Mouse (Mus musculus) liver, embryonic 11.5 days (tissue): ENCODE data around the gene Nectin1. TPM values are rescaled to one million over a fixed set of nuclear protein-coding genes. Genes with fewer than 3 reads are reported as not detected.

Source experiments
- ATAC-seq: fragments of 200-750 bp; cut with Nextera tagmentation; replicated peaks from 2 replicates; pipeline ENCODE4 v1.8.0; 2017; ENCODE audit warnings: moderate number of reproducible peaks, mild to moderate bottlenecking, moderate TSS enrichment, moderate library complexity; ENCODE audit not compliant: low FRiP score
- DNase-seq: peaks from one replicate; pipeline ENCODE4 v3.0.0-alpha.2; 2017; ENCODE audit warnings: low spot score
- H3K27ac ChIP-seq: fragments of 300-500 bp; sonication (generic); 2 replicates; pipeline ENCODE4 v1.5.1; 2014; ENCODE audit warnings: mild to moderate bottlenecking, low read depth, low read length, control low read depth
- H3K27me3 ChIP-seq: fragments of 300-500 bp; sonication (generic); replicated peaks from 2 replicates; pipeline ENCODE4 v1.6.1; 2014; ENCODE audit warnings: low read length, mixed read lengths; ENCODE audit not compliant: control insufficient read depth, insufficient read depth
- H3K36me3 ChIP-seq: fragments of 300-500 bp; sonication (generic); 2 replicates; pipeline ENCODE4 v1.6.1; 2014; ENCODE audit warnings: mild to moderate bottlenecking, low read length, moderate library complexity, mixed read lengths; ENCODE audit not compliant: control insufficient read depth, insufficient read depth
- H3K4me1 ChIP-seq: fragments of 300-500 bp; sonication (generic); replicated peaks from 2 replicates; pipeline ENCODE4 v1.6.1; 2014; ENCODE audit warnings: low read length, mixed read lengths; ENCODE audit not compliant: control insufficient read depth, insufficient read depth
- H3K4me2 ChIP-seq: fragments of 300-500 bp; sonication (generic); 2 replicates; pipeline ENCODE4 v1.6.1; 2014; ENCODE audit warnings: mild to moderate bottlenecking, control low read depth, moderate library complexity
- H3K4me3 ChIP-seq: fragments of 300-500 bp; sonication (generic); 2 replicates; pipeline ENCODE4 v1.5.1; 2014; ENCODE audit warnings: low read depth, low read length, control low read depth
- H3K9ac ChIP-seq: fragments of 300-500 bp; sonication (generic); 2 replicates; pipeline ENCODE4 v1.6.1; 2014; ENCODE audit warnings: low read depth, low read length, control low read depth
- H3K9me3 ChIP-seq: fragments of 300-500 bp; sonication (generic); 2 replicates; pipeline ENCODE4 v1.6.1; 2016; ENCODE audit warnings: low read length, inconsistent platforms, mixed read lengths; ENCODE audit not compliant: control insufficient read depth
- WGBS: fragments of 180-500 bp; shearing (Covaris S2); extraction: QIAGEN DNeasy Blood & Tissue Kit; methylation state at CpG from one replicate; pipeline ENCODE4 v1.1.7; 2014; 5-methylcytosine and 5-hydroxymethylcytosine counted together
- polyA plus RNA-seq: library from polyadenylated mRNA; unstranded; fragments of >200 nt; fragmentation: Nextera tagmentation; extraction: Ambion mirVana; gene quantifications from 2 replicates; pipeline ENCODE4 v1.2.1, GENCODE M21; 2014

Gene Nectin1
- polyA plus RNA-seq, 1 experiment from 2014 or later = 2.6 TPM

- Histone ChIP-seq H3K27me3 (no peaks in the 10 kb centered on the region), H3K4me1 (no peaks in the 10 kb centered on the region), H3K27ac (no peak overlapping the region), H3K36me3 (no peaks in the 10 kb centered on the region), H3K9ac (no peak overlapping the region), H3K4me3 (no peak overlapping the region), H3K9me3 (no peaks in the 10 kb centered on the region), H3K4me2 (no peak overlapping the region)
- ATAC-seq (no peak), DNase-seq (no peak)
- WGBS = 80% methylated on average over 5 of the region's 5 CpGs
These were observed 78.4 kb downstream of the Nectin1 start for GRCm38 (mm10) chr9:43822206-43822605.

GRCm38 (mm10) chr9:43825178-43825577 lies 81.4 kb downstream of the Nectin1 start:
- Histone ChIP-seq H3K27ac (no peak overlapping the region), H3K36me3 (no peaks in the 10 kb centered on the region), H3K9ac (no peak overlapping the region), H3K27me3 (no peaks in the 10 kb centered on the region; the same call in 1 of the 2 replicates), H3K4me2 (no peak overlapping the region), H3K4me1 (no peaks in the 10 kb centered on the region), H3K9me3 (no peaks in the 10 kb centered on the region), H3K4me3 (no peak overlapping the region)
- ATAC-seq (no peak), DNase-seq (no peak)
- 53% methylated on average over 5 of the region's 5 CpGs for WGBS

- H3K36me3 ChIP-seq = no peaks in the 10 kb centered on the region
- no peak overlapping the region for H3K4me3 ChIP-seq
- no peaks in the 10 kb centered on the region; the same call in 1 of the 2 replicates for H3K27me3 ChIP-seq
- no peaks in the 10 kb centered on the region for H3K9me3 ChIP-seq
- H3K4me1 ChIP-seq = no peaks in the 10 kb centered on the region
- H3K27ac ChIP-seq = no peak overlapping the region
- H3K9ac ChIP-seq = no peak overlapping the region
- H3K4me2 ChIP-seq = no peak overlapping the region
- DNase-seq (no peak), ATAC-seq (no peak)
- 72% methylated on average over 8 of the region's 8 CpGs for WGBS
These were observed 82.9 kb downstream of the Nectin1 start for GRCm38 (mm10) chr9:43826558-43827253.

- H3K4me3 ChIP-seq = no peak overlapping the region
- ATAC-seq = no peak
- no peak overlapping the region for H3K27ac ChIP-seq
- WGBS = 48% methylated on average over 5 of the region's 5 CpGs
- peak; percentile 49 for DNase-seq
- no peak overlapping the region for H3K9ac ChIP-seq
- no peak overlapping the region for H3K4me2 ChIP-seq
- H3K4me1 ChIP-seq = no peaks in the 10 kb centered on the region
- H3K36me3 ChIP-seq = no peaks in the 10 kb centered on the region
- H3K9me3 ChIP-seq = no peaks in the 10 kb centered on the region
- no peaks in the 10 kb centered on the region; the same call in 1 of the 2 replicates for H3K27me3 ChIP-seq
These were observed 83.8 kb downstream of the Nectin1 start for GRCm38 (mm10) chr9:43827593-43827992.

- no peak for DNase-seq
- no peak for ATAC-seq
These were observed 85.2 kb downstream of the Nectin1 start for GRCm38 (mm10) chr9:43828960-43829359.

GRCm38 (mm10) chr9:43833232-43833631 lies 89.4 kb downstream of the Nectin1 start:
- DNase-seq = no peak
- no peaks in the 10 kb centered on the region for H3K4me1 ChIP-seq
- no peaks in the 10 kb centered on the region for H3K9me3 ChIP-seq
- H3K4me3 ChIP-seq = no peak overlapping the region
- H3K9ac ChIP-seq = no peak overlapping the region
- H3K4me2 ChIP-seq = no peak overlapping the region
- H3K27me3 ChIP-seq = no peaks in the 10 kb centered on the region; the same call in 1 of the 2 replicates
- no peak for ATAC-seq
- WGBS = 84% methylated on average over 8 of the region's 8 CpGs
- H3K36me3 ChIP-seq = no peaks in the 10 kb centered on the region
- no peak overlapping the region for H3K27ac ChIP-seq

More at GRCm38 (mm10) chr9:43828960-43829359, 85.2 kb downstream of the Nectin1 start:
- no peak overlapping the region for H3K4me3 ChIP-seq
- H3K27me3 ChIP-seq = no peaks in the 10 kb centered on the region; the same call in 1 of the 2 replicates
- no peak overlapping the region for H3K27ac ChIP-seq
- H3K4me2 ChIP-seq = no peak overlapping the region
- H3K9me3 ChIP-seq = no peaks in the 10 kb centered on the region
- 50% methylated on average over 6 of the region's 6 CpGs for WGBS
- H3K4me1 ChIP-seq = no peaks in the 10 kb centered on the region
- H3K36me3 ChIP-seq = no peaks in the 10 kb centered on the region
- H3K9ac ChIP-seq = no peak overlapping the region

GRCm38 (mm10) chr9:43834283-43834682 lies 90.5 kb downstream of the Nectin1 start:
- DNase-seq (no peak), ATAC-seq (no peak)
- H3K36me3 ChIP-seq = no peaks in the 10 kb centered on the region
- no peak overlapping the region for H3K4me2 ChIP-seq
- H3K27me3 ChIP-seq = no peaks in the 10 kb centered on the region; the same call in 1 of the 2 replicates
- WGBS = 79% methylated on average over 13 of the region's 13 CpGs
- no peaks in the 10 kb centered on the region for H3K4me1 ChIP-seq
- no peak overlapping the region for H3K4me3 ChIP-seq
- no peaks in the 10 kb centered on the region for H3K9me3 ChIP-seq
- no peak overlapping the region for H3K27ac ChIP-seq
- H3K9ac ChIP-seq = no peak overlapping the region

- Histone ChIP-seq H3K4me2 (no peak overlapping the region), H3K4me1 (no peaks in the 10 kb centered on the region), H3K27me3 (peaks cover 8% of the 10 kb centered on the region), H3K4me3 (no peak overlapping the region), H3K27ac (no peak overlapping the region), H3K36me3 (no peaks in the 10 kb centered on the region), H3K9ac (no peak overlapping the region), H3K9me3 (no peaks in the 10 kb centered on the region)
- ATAC-seq (no peak), DNase-seq (no peak)
- WGBS = 53% methylated on average over 2 of the region's 2 CpGs
These were observed 94.8 kb downstream of the Nectin1 start for GRCm38 (mm10) chr9:43838561-43838960.

GRCm38 (mm10) chr9:43842921-43843577 lies 99.3 kb downstream of the Nectin1 start:
- peaks cover 29% of the 10 kb centered on the region for H3K27me3 ChIP-seq
- H3K9ac ChIP-seq = no peak overlapping the region
- no peaks in the 10 kb centered on the region for H3K4me1 ChIP-seq
- no peaks in the 10 kb centered on the region for H3K9me3 ChIP-seq
- WGBS = 12% methylated on average over 6 of the region's 8 CpGs
- no peak for ATAC-seq
- H3K4me3 ChIP-seq = no peak overlapping the region
- H3K27ac ChIP-seq = no peak overlapping the region
- no peak overlapping the region for H3K4me2 ChIP-seq
- no peaks in the 10 kb centered on the region for H3K36me3 ChIP-seq
- no peak for DNase-seq
